Mouse (Mus musculus) intestine, embryonic 16.5 days (tissue): ENCODE measurements around the gene Atxn3. TPM values are rescaled to one million over a fixed set of nuclear protein-coding genes. Genes with fewer than 3 reads are reported as not detected.

Experiments
- ATAC-seq: fragments of 200-750 bp; cut with Nextera tagmentation; 2 replicates; pipeline ENCODE4 v1.8.0; 2017; ENCODE audit warnings: moderate TSS enrichment, moderate library complexity
- H3K27ac ChIP-seq: fragments of 300-500 bp; sonication (generic); 2 replicates; pipeline ENCODE4 v1.5.1; 2014; ENCODE audit warnings: mild to moderate bottlenecking, low read length
- H3K27me3 ChIP-seq: fragments of 300-500 bp; sonication (generic); replicated peaks from 2 replicates; pipeline ENCODE4 v1.6.1; 2014; ENCODE audit warnings: low read length, control low read depth, mixed read lengths; ENCODE audit not compliant: control insufficient read depth, insufficient read depth
- H3K36me3 ChIP-seq: fragments of 300-500 bp; sonication (generic); 2 replicates; pipeline ENCODE4 v1.6.1; 2014; ENCODE audit warnings: low read length, control low read depth; ENCODE audit not compliant: control insufficient read depth, insufficient read depth
- H3K4me1 ChIP-seq: fragments of 300-500 bp; sonication (generic); 2 replicates; pipeline ENCODE4 v1.6.1; 2014; ENCODE audit warnings: low read length, control low read depth, mixed read lengths; ENCODE audit not compliant: control insufficient read depth, insufficient read depth
- H3K4me2 ChIP-seq: fragments of 300-500 bp; sonication (generic); 2 replicates; pipeline ENCODE4 v1.6.1; 2014; ENCODE audit warnings: low read depth, low read length, control low read depth
- H3K4me3 ChIP-seq: fragments of 300-500 bp; sonication (generic); 2 replicates; pipeline ENCODE4 v1.5.1; 2014; ENCODE audit warnings: mild to moderate bottlenecking, low read length
- H3K9ac ChIP-seq: fragments of 300-500 bp; sonication (generic); 2 replicates; pipeline ENCODE4 v1.6.1; 2014; ENCODE audit warnings: low read depth, low read length
- H3K9me3 ChIP-seq: fragments of 300-500 bp; sonication (generic); 2 replicates; pipeline ENCODE4 v1.6.1; 2016; ENCODE audit warnings: low read length, control low read depth; ENCODE audit not compliant: control insufficient read depth
- WGBS: fragments of 180-500 bp; shearing (Covaris S2); extraction: QIAGEN DNeasy Blood & Tissue Kit; methylation state at CpG from one replicate; pipeline ENCODE4 v1.1.7; 2014; 5-methylcytosine and 5-hydroxymethylcytosine counted together
- polyA plus RNA-seq: library from polyadenylated mRNA; unstranded; fragments of >200 nt; fragmentation: Nextera tagmentation; extraction: Ambion mirVana; gene quantifications from 2 replicates; pipeline ENCODE4 v1.2.1, GENCODE M21; 2015

Gene Atxn3
- polyA plus RNA-seq, 1 experiment from 2014 or later, result 13.1 TPM

DNA sequence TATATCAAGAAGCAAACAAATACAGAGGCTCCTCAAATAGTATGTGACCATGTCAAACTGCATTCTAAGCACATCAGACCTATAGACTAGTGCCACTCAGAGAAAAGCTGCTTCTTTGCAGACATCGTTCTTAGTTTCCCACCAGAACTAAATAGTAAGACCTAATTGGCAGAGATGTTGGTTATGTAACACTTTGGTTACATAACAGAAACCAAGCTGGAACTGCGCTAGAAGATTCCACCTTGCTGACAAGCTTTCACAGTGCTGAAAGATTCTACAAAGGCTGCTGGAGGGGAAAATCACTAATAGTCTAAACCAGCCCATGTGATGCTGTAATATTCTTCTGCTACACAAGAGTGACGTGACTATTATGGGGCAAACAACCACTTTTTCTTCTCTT lies 22.8 kb downstream of the Atxn3 start:
- Histone ChIP-seq H3K27ac (no peak overlapping the region), H3K9me3 (no peaks in the 10 kb centered on the region), H3K36me3 (peaks cover 7% of the 10 kb centered on the region; the same call in 1 of the 2 replicates), H3K4me1 (no peaks in the 10 kb centered on the region), H3K9ac (no peak overlapping the region), H3K4me3 (no peak overlapping the region), H3K27me3 (no peaks in the 10 kb centered on the region), H3K4me2 (no peak overlapping the region)
- 96% methylated on average over 3 of the region's 3 CpGs for WGBS
- ATAC-seq, result no peak

DNA sequence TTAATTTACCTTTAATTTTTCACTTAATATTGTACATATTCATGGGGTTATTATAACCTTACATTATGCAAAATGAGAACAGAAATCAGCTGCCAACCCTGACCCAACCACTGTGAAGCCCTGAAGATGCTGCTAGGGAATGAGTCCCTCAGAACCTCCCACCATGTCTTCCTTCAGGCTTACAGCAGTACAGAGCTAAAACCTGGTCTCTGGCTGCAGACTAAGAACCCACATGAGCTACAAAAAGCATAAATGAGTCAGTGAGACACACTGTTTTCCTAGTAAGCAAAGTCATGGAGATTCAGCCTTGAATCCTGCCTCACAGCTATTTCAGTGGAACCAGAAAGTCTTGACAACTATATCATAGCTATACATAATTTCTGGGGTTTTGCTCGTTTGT lies 29.6 kb downstream of the Atxn3 start:
- H3K4me2 ChIP-seq, result no peak overlapping the region
- H3K4me1 ChIP-seq, result no peaks in the 10 kb centered on the region
- H3K9ac ChIP-seq, result no peak overlapping the region
- no peak overlapping the region for H3K4me3 ChIP-seq
- no peak for ATAC-seq
- WGBS, result 83% methylated on average over 1 of the region's 1 CpGs
- H3K9me3 ChIP-seq, result no peaks in the 10 kb centered on the region
- H3K27ac ChIP-seq, result no peak overlapping the region
- no peaks in the 10 kb centered on the region for H3K27me3 ChIP-seq
- H3K36me3 ChIP-seq, result peaks cover 7% of the 10 kb centered on the region; the same call in 1 of the 2 replicates

GRCm38 (mm10) chr12:101922313-101922712 lies 35.7 kb downstream of the Atxn3 start:
- 91% methylated on average over 6 of the region's 6 CpGs for WGBS
- Histone ChIP-seq H3K4me3 (no peak overlapping the region), H3K27me3 (no peaks in the 10 kb centered on the region), H3K9ac (no peak overlapping the region), H3K27ac (no peak overlapping the region), H3K4me1 (no peaks in the 10 kb centered on the region), H3K4me2 (no peak overlapping the region), H3K36me3 (0 out of 2 replicates have a peak, but pooled peaks cover 5% of the 10 kb centered on the region), H3K9me3 (no peaks in the 10 kb centered on the region)
- ATAC-seq, result no peak

- H3K4me1 ChIP-seq, result no peaks in the 10 kb centered on the region
- ATAC-seq, result no peak
- H3K36me3 ChIP-seq, result 0 out of 2 replicates have a peak, but pooled peaks cover 2% of the 10 kb centered on the region
- no peaks in the 10 kb centered on the region for H3K27me3 ChIP-seq
- H3K9me3 ChIP-seq, result no peaks in the 10 kb centered on the region
- H3K4me3 ChIP-seq, result no peak overlapping the region
- H3K4me2 ChIP-seq, result no peak overlapping the region
- 92% methylated on average over 3 of the region's 3 CpGs for WGBS
- H3K9ac ChIP-seq, result no peak overlapping the region
- H3K27ac ChIP-seq, result no peak overlapping the region
These were observed 38.2 kb downstream of the Atxn3 start for GRCm38 (mm10) chr12:101919847-101920246.

DNA sequence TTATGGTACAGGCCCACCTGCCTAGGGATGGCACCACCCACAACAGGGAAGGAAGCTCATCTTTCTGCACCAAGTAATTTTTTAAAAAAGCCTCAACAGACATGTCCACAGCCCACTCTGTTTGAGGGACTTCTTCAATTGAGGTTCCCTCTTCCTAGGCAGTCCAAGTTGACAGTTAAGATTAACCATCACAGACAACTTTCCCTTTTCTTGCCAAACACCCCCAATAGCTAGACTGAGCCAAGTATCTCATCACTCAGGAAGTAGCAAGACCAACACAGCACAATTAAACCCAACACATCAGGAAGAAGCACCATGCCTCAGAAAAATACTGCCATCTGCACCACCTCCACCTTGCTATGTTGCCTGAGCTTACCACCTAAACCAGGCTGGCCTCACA lies 40.9 kb downstream of the Atxn3 start:
- ATAC-seq, result no peak
- Histone ChIP-seq H3K4me3 (no peak overlapping the region), H3K4me1 (peaks cover 3% of the 10 kb centered on the region; the same call in 1 of the 2 replicates), H3K27me3 (no peaks in the 10 kb centered on the region), H3K4me2 (no peak overlapping the region), H3K27ac (no peak overlapping the region), H3K36me3 (no peaks in the 10 kb centered on the region), H3K9me3 (no peaks in the 10 kb centered on the region), H3K9ac (no peak overlapping the region)

- under 1% methylated on average over 69 of the region's 69 CpGs for WGBS
- peak; percentile 98 for ATAC-seq
These were observed 45.2 kb downstream of the Atxn3 start, which contains the start of gene Trip11 for GRCm38 (mm10) chr12:101912626-101913490. TSS of gene Trip11 (minus strand) at chr12:101913267.

GRCm38 (mm10) chr12:101911346-101911745 lies 46.7 kb downstream of the Atxn3 start:
- H3K36me3 ChIP-seq, result peaks cover 14% of the 10 kb centered on the region; the same call in 1 of the 2 replicates
- no peak for ATAC-seq
- 86% methylated on average over 3 of the region's 3 CpGs for WGBS
- no peak overlapping the region; the same call in 1 of the 2 replicates for H3K9ac ChIP-seq
- peak overlapping the region; percentile 62 for H3K4me2 ChIP-seq
- H3K9me3 ChIP-seq, result 0 out of 2 replicates have a peak, but pooled peaks cover 4% of the 10 kb centered on the region
- peaks cover 12% of the 10 kb centered on the region for H3K4me1 ChIP-seq
- H3K4me3 ChIP-seq, result peak overlapping the region; percentile 96
- no peak overlapping the region for H3K27ac ChIP-seq
- no peaks in the 10 kb centered on the region for H3K27me3 ChIP-seq

More at GRCm38 (mm10) chr12:101912626-101913490, 45.2 kb downstream of the Atxn3 start, which contains the start of gene Trip11:
- Histone ChIP-seq H3K36me3 (peaks cover 11% of the 10 kb centered on the region; the same call in 1 of the 2 replicates), H3K9me3 (0 out of 2 replicates have a peak, but pooled peaks cover 4% of the 10 kb centered on the region), H3K27me3 (no peaks in the 10 kb centered on the region), H3K4me1 (peaks cover 12% of the 10 kb centered on the region), H3K4me2 (peak within 1 kb of the TSS; percentile 76), H3K27ac (peak within 1 kb of the TSS; percentile 97), H3K9ac (peak within 1 kb of the TSS; percentile 98), H3K4me3 (peak within 1 kb of the TSS; percentile 96)

DNA sequence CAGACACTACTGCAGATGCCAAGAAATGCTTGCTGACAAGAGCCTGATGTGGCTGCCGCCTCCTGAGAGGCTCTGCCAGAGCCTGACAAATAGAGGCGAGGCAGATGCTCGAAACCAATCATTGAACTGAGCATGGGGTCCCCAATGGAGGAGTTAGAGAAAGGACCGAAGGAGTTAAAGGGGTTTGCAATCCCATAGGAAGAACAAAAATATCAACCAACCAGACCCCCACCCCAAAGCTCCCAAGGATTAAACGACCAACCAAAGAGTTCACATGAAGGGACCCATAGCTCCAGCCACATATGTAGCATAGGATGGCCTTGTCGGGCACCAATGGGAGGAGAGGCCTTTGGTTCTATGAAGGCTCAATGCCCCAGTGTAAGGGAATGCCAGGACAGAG lies 47.7 kb downstream of the Atxn3 start:
- Histone ChIP-seq H3K4me2 (no peak overlapping the region), H3K27me3 (no peaks in the 10 kb centered on the region), H3K27ac (no peak overlapping the region), H3K36me3 (peaks cover 14% of the 10 kb centered on the region; the same call in 1 of the 2 replicates), H3K4me3 (no peak overlapping the region), H3K4me1 (peaks cover 12% of the 10 kb centered on the region), H3K9me3 (0 out of 2 replicates have a peak, but pooled peaks cover 4% of the 10 kb centered on the region), H3K9ac (no peak overlapping the region)
- no peak for ATAC-seq
- WGBS, result 89% methylated on average over 6 of the region's 6 CpGs

- Histone ChIP-seq H3K4me1 (peaks cover 2% of the 10 kb centered on the region; the same call in 1 of the 2 replicates), H3K27me3 (no peaks in the 10 kb centered on the region), H3K36me3 (peaks cover 17% of the 10 kb centered on the region; the same call in 1 of the 2 replicates), H3K9ac (no peak overlapping the region), H3K4me2 (no peak overlapping the region), H3K27ac (no peak overlapping the region), H3K9me3 (0 out of 2 replicates have a peak, but pooled peaks cover 4% of the 10 kb centered on the region), H3K4me3 (no peak overlapping the region)
- ATAC-seq, result no peak
- WGBS, result 86% methylated on average over 12 of the region's 12 CpGs
These were observed 52.2 kb downstream of the Atxn3 start for GRCm38 (mm10) chr12:101905817-101906216.
